Mouse (Mus musculus) G1E (cell line): ENCODE results near the gene Vgf. TPM values are rescaled to one million over a fixed set of nuclear protein-coding genes. Genes with fewer than 3 reads are reported as not detected.

Experiments used
- ATAC-seq: 2 replicates; pipeline ENCODE4 v1.8.0; 2016; ENCODE audit warnings: mild to moderate bottlenecking; ENCODE audit not compliant: insufficient number of reproducible peaks, poor library complexity, low FRiP score, severe bottlenecking; ENCODE audit errors: extremely low read depth
- DNase-seq: peaks from one replicate; pipeline ENCODE4 v3.0.0; 2012; ENCODE audit warnings: low spot score
- H3K27me3 ChIP-seq: 2 replicates; pipeline ENCODE4 v1.6.1; 2012; ENCODE audit warnings: mild to moderate bottlenecking, low read length, inconsistent platforms; ENCODE audit not compliant: insufficient read depth
- H3K36me3 ChIP-seq: replicated peaks from 2 replicates; pipeline ENCODE3; 2012; ENCODE audit warnings: mild to moderate bottlenecking, inconsistent platforms
- H3K4me1 ChIP-seq: 2 replicates; pipeline ENCODE4 v1.6.1; 2012; ENCODE audit warnings: low read depth, low read length, inconsistent platforms, mixed read lengths; ENCODE audit not compliant: insufficient read depth
- H3K4me3 ChIP-seq: 2 replicates; pipeline ENCODE4 v1.5.1; 2012; ENCODE audit warnings: low read depth, mild to moderate bottlenecking, inconsistent platforms, low read length, moderate library complexity, mixed read lengths
- H3K9me3 ChIP-seq: replicated peaks from 2 replicates; pipeline ENCODE4 v1.6.1; 2012; ENCODE audit warnings: inconsistent platforms
- CTCF ChIP-seq: IDR thresholded peaks from 2 replicates; pipeline ENCODE4 v1.5.1; 2012; ENCODE audit warnings: low read depth, low read length, inconsistent platforms, mixed read lengths
- GATA1 ChIP-seq: IDR thresholded peaks from 2 replicates; pipeline ENCODE4 v1.6.1; 2012; ENCODE audit warnings: borderline replicate concordance, low read length, inconsistent platforms, mixed read lengths
- GATA2 ChIP-seq: IDR thresholded peaks from 2 replicates; pipeline ENCODE4 v1.6.1; 2012; ENCODE audit warnings: low read depth, low read length, inconsistent platforms, borderline replicate concordance
- POLR2AphosphoS5 ChIP-seq: IDR thresholded peaks from 2 replicates; pipeline ENCODE4 v1.6.1; 2012; ENCODE audit warnings: low read depth, low read length, inconsistent platforms; ENCODE audit not compliant: insufficient replicate concordance
- TAL1 ChIP-seq: conservative IDR thresholded peaks from 2 replicates; pipeline ENCODE4 v1.6.1; 2012; ENCODE audit warnings: low read depth, low read length, inconsistent platforms, mixed read lengths
- polyA plus RNA-seq: library from polyadenylated mRNA; stranded (reverse); fragments of >175 nt; gene quantifications from 2 replicates; pipeline ENCODE4 v1.2.3, GENCODE M21; 2012
- total RNA-seq, 2 experiments: library from RNA; stranded (forward) in 1 of 2; stranded (reverse) in 1 of 2; fragments of 200-1000 nt in 1 of 2; fragments of >200 nt in 1 of 2; fragmentation: Nextera tagmentation in 1 of 2; gene quantifications; 2 replicates each; pipeline ENCODE4 v1.2.3; 2014 to 2017

The Vgf gene
- total and polyA plus RNA-seq, 3 experiments = 0.11 to 0.59 TPM; not detected in 1

DNA sequence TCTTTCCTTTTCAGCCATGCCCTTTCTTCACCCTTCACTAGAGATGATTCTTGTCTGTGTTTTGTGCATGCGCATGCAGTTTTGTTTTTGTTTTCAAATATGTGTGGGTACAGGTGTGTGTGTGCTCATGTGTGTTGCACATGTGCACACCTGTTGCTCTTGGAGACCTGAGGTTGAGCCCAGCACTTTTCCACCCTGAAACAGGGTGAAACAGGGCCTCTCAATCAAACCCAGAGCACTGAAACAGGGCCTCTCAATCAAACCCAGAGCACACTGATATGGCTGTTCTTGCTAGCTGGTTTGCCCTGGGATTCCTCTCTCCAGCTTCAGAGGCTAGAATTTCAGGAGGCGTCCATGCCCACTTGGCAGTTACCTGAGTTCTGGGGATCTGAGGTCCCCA lies 25.6 kb upstream of the Vgf start:
- DNase-seq (no peak), ATAC-seq (no peak)
- peaks cover 11% of the 10 kb centered on the region for H3K36me3 ChIP-seq
- TF ChIP-seq TAL1 (no peak), POLR2AphosphoS5 (no peak), GATA1 (no peak), GATA2 (no peak), CTCF (no peak)
- no peaks in the 10 kb centered on the region for H3K9me3 ChIP-seq
- H3K4me1 ChIP-seq = peaks cover 14% of the 10 kb centered on the region
- H3K27me3 ChIP-seq = peaks cover 20% of the 10 kb centered on the region
- no peak overlapping the region for H3K4me3 ChIP-seq

DNA sequence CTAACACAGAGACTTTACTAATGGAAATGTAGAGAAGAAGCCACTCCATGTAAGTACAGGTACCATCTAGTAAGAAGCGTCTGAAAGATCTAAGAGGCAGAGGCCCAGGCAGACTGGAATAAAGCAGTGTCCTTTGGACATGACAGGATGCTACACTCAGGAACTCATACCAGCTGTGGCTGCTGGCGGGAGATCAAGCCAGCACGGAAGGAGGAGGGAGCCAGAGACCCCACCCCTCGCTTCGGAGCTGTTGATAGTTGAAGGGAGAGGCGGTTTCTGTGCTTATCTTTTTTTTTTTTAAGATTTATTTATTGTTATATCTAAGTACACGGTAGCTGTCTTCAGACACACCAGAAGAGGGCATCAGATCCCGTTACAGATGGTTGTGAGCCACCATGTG lies 18.9 kb upstream of the Vgf start:
- TF ChIP-seq TAL1 (no peak), GATA1 (no peak), GATA2 (no peak)
- Histone ChIP-seq H3K4me3 (no peak overlapping the region), H3K27me3 (peaks cover 38% of the 10 kb centered on the region), H3K36me3 (no peaks in the 10 kb centered on the region), H3K9me3 (no peaks in the 10 kb centered on the region), H3K4me1 (no peaks in the 10 kb centered on the region)
- no peak for ATAC-seq
- DNase-seq = no peak

DNA sequence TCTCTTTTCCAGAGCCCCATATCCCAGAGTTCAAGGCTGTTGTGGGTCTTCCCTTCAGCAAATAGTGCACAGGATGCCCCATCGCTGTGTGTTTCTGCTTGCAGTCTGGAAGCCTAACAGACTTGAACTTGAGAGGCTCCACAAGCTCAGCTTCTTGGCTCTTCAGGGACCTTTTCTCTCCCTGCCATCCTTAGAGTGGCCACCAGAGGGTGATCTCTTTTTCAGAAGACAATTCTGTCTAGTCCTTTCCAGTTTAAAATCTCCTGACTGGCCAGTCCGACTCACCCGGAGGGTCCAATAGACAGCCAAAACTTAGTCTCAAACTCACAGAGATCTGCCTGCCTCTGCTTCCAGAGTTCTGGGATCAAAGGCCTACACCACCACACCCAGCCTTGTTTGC lies 16.2 kb upstream of the Vgf start:
- peak; percentile 18; the same call in 1 of the 2 replicates for TF ChIP-seq CTCF
- no peak for TF ChIP-seq GATA2
- Histone ChIP-seq H3K9me3 (no peaks in the 10 kb centered on the region), H3K4me1 (no peaks in the 10 kb centered on the region), H3K4me3 (no peak overlapping the region), H3K36me3 (no peaks in the 10 kb centered on the region), H3K27me3 (peaks cover 33% of the 10 kb centered on the region)
- DNase-seq = no peak
- no peak for ATAC-seq

DNA sequence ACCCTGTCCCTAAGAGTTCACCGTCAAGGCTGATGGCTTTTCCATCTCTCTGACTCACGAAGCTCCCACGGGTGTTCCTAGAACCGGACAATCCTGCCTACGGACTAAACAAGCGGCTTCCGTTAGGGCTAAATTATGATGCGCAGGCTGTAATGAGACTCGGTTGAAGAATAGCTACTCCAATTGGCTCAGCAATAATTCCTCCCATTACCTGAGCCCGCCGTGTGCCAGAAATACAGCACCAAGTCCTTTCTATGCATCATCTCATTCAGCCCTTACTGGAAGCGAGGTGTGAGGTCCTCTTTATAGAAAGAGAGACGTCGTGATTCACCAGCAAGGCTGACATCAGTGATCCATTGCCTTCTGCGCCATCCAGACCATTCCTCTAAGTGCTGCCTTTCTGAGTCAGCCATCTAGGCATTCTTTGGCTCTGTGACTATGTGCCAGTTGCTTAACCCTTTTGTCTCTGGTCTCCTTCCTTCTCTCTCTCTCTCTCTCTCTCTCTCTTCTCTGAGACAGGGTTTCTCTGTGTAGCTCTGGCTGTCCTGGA lies 13.7 kb upstream of the Vgf start:
- DNase-seq = no peak
- Histone ChIP-seq H3K4me1 (no peaks in the 10 kb centered on the region), H3K9me3 (no peaks in the 10 kb centered on the region), H3K36me3 (no peaks in the 10 kb centered on the region), H3K27me3 (peaks cover 17% of the 10 kb centered on the region), H3K4me3 (no peak overlapping the region)
- no peak for ATAC-seq
- TF ChIP-seq GATA1 = no peak

DNA sequence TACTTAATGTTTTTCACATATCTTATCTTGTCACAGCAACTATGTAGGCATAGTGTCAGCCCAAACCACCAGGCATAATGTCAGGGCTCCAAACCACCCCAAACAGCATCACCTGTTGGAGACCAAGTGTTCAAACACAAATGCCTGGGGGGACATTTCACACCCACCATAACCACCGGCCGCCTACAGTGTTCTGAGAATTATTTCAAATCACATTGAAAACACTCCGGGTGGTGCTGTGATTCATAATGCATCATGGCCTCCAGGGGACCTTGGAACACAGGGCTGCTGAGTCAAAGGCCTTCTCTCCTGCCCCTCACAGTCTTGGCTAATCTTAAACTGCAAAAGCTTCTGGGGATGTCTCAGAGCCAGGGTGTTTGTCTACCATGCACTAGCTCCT lies 10.3 kb upstream of the Vgf start:
- no peaks in the 10 kb centered on the region for H3K4me1 ChIP-seq
- H3K27me3 ChIP-seq = peaks cover 10% of the 10 kb centered on the region; the same call in 1 of the 2 replicates
- DNase-seq (no peak), ATAC-seq (no peak)
- no peak overlapping the region for H3K4me3 ChIP-seq
- H3K9me3 ChIP-seq = no peaks in the 10 kb centered on the region
- no peak for TF ChIP-seq TAL1
- TF ChIP-seq CTCF = no peak
- no peak for TF ChIP-seq GATA1
- TF ChIP-seq POLR2AphosphoS5 = no peak
- no peak for TF ChIP-seq GATA2
- H3K36me3 ChIP-seq = no peaks in the 10 kb centered on the region

DNA sequence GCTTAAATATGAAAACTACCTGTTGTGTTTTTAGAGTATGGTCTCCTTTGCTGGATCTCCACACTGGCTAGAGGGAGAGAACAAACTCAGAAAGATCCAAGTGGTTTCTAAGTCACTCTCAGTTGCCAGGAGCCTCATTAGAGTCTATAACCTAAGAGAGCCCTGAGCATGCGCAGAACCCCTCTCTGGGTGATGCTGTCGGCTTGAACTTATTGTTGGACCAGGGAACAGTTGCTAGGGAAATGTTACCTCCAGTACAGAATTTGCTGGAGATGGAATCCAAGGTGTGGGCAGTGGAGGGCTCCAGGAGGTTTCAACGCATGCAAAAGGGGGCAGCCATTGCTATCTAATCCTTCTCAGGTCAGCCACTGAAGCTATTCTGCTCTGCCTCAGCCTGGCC lies 1.9 kb upstream of the Vgf start:
- Histone ChIP-seq H3K4me1 (peaks cover 22% of the 10 kb centered on the region), H3K27me3 (peaks cover 60% of the 10 kb centered on the region), H3K4me3 (no peak overlapping the region), H3K9me3 (no peaks in the 10 kb centered on the region), H3K36me3 (no peaks in the 10 kb centered on the region)
- no peak for DNase-seq
- TF ChIP-seq GATA2 (no peak), GATA1 (no peak), POLR2AphosphoS5 (no peak), CTCF (no peak), TAL1 (no peak)
- ATAC-seq = no peak

DNA sequence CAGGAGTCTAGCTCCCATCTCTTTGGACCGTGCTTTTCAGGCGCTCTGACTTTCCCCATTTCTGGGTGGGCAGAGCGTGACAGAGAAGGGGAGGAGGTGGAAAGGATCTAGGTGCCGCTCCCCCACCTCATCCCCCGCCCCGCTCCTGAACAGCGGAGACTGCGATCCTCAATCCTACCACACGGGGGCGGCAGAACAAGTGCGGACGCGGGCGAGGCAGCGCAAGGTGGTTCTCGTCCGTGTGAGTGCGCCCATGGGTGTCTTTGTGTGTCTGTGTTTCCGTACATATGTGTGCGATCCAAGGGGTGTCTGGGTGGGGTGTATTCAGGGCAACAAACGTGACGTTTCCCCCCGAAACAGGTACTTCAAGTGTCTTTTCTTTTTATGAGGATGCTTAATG lies 1.1 kb upstream of the Vgf start:
- DNase-seq = peak; percentile 72

More for the DNA sequence above, 1.1 kb upstream of the Vgf start:
- H3K27me3 ChIP-seq = peaks cover 67% of the 10 kb centered on the region
- no peaks in the 10 kb centered on the region for H3K36me3 ChIP-seq
- H3K9me3 ChIP-seq = 0 out of 2 replicates have a peak, but pooled peaks cover 3% of the 10 kb centered on the region
- TF ChIP-seq CTCF (peak; percentile 93), GATA2 (no peak), GATA1 (no peak), POLR2AphosphoS5 (no peak), TAL1 (no peak)
- ATAC-seq = peak; percentile 54; the same call in 1 of the 2 replicates
- peaks cover 30% of the 10 kb centered on the region for H3K4me1 ChIP-seq
- H3K4me3 ChIP-seq = no peak overlapping the region; the same call in 1 of the 2 replicates
